Mouse (Mus musculus) thymus, adult 2 months (tissue): ENCODE data around the gene Ucp3. TPM values are rescaled to one million over a fixed set of nuclear protein-coding genes. Genes with fewer than 3 reads are reported as not detected.

ENCODE experiments used
- DNase-seq: peaks from one replicate; pipeline ENCODE4 v3.0.0; 2021
- H3K27ac ChIP-seq: fragments of 200-500 bp; 2 replicates; pipeline ENCODE4 v1.5.1; 2012; ENCODE audit warnings: low read length, control low read depth; ENCODE audit not compliant: control insufficient read depth, insufficient read depth
- H3K27me3 ChIP-seq: fragments of 200-500 bp; 2 replicates; pipeline ENCODE4 v1.6.1; 2012; ENCODE audit warnings: mild to moderate bottlenecking, low read length, moderate library complexity, mixed read lengths; ENCODE audit not compliant: control insufficient read depth, insufficient read depth
- H3K36me3 ChIP-seq: fragments of 200-500 bp; 2 replicates; pipeline ENCODE4 v1.6.1; 2012; ENCODE audit warnings: mild to moderate bottlenecking, low read length, moderate library complexity; ENCODE audit not compliant: control insufficient read depth, insufficient read depth
- H3K4me1 ChIP-seq: fragments of 200-500 bp; replicated peaks from 2 replicates; pipeline ENCODE4 v1.6.1; 2012; ENCODE audit warnings: low read length; ENCODE audit not compliant: control insufficient read depth, insufficient read depth
- H3K4me3 ChIP-seq: fragments of 200-500 bp; 2 replicates; pipeline ENCODE4 v1.5.1; 2012; ENCODE audit warnings: mild to moderate bottlenecking, low read length, control low read depth, moderate library complexity; ENCODE audit not compliant: control insufficient read depth, insufficient read depth
- CTCF ChIP-seq: fragments of 200-500 bp; IDR thresholded peaks from 2 replicates; pipeline ENCODE4 v1.5.1; 2012; ENCODE audit warnings: mild to moderate bottlenecking, control low read depth, low read length, moderate library complexity, borderline replicate concordance; ENCODE audit not compliant: control insufficient read depth, poor library complexity, insufficient read depth; ENCODE audit errors: extremely low read depth
- POLR2A ChIP-seq: fragments of 200-500 bp; IDR thresholded peaks from 2 replicates; pipeline ENCODE4 v1.6.1; 2012; ENCODE audit warnings: mild to moderate bottlenecking, low read length, control low read depth, moderate library complexity; ENCODE audit not compliant: control insufficient read depth, poor library complexity, insufficient read depth; ENCODE audit errors: extremely low read depth
- WGBS: fragments of 180-500 bp; shearing (Covaris S2); methylation state at CpG from one replicate; pipeline ENCODE4 v1.1.7; 2018; 5-methylcytosine and 5-hydroxymethylcytosine counted together
- polyA plus RNA-seq: library from polyadenylated mRNA; depleted of rRNA; stranded (reverse); fragments of >200 nt; gene quantifications from 2 replicates; pipeline ENCODE4 v1.2.3, GENCODE M21; 2012

Gene Ucp3
- polyA plus RNA-seq, 1 experiment = 7.0 TPM

- no peaks in the 10 kb centered on the region for H3K27me3 ChIP-seq
- peaks cover 33% of the 10 kb centered on the region for H3K4me1 ChIP-seq
- no peak overlapping the region for H3K27ac ChIP-seq
- no peak for DNase-seq
- 87% methylated on average over 4 of the region's 4 CpGs for WGBS
- no peak overlapping the region for H3K4me3 ChIP-seq
- peaks cover 45% of the 10 kb centered on the region for H3K36me3 ChIP-seq
- TF ChIP-seq POLR2A (no peak), CTCF (no peak)
These were observed 24.6 kb downstream of the Ucp3 start for GRCm38 (mm10) chr7:100497402-100497801.

GRCm38 (mm10) chr7:100497982-100498381 lies 25.2 kb downstream of the Ucp3 start:
- WGBS = 91% methylated on average over 13 of the region's 13 CpGs
- peaks cover 36% of the 10 kb centered on the region for H3K4me1 ChIP-seq

GRCm38 (mm10) chr7:100499465-100499864 lies 26.7 kb downstream of the Ucp3 start:
- no peak overlapping the region for H3K27ac ChIP-seq
- H3K36me3 ChIP-seq = peaks cover 45% of the 10 kb centered on the region
- no peak overlapping the region for H3K4me3 ChIP-seq
- TF ChIP-seq CTCF (no peak), POLR2A (no peak)
- DNase-seq = no peak
- peaks cover 47% of the 10 kb centered on the region for H3K4me1 ChIP-seq
- H3K27me3 ChIP-seq = no peaks in the 10 kb centered on the region

More at GRCm38 (mm10) chr7:100497982-100498381, 25.2 kb downstream of the Ucp3 start:
- Histone ChIP-seq H3K36me3 (peaks cover 45% of the 10 kb centered on the region), H3K27me3 (no peaks in the 10 kb centered on the region), H3K4me3 (no peak overlapping the region), H3K27ac (no peak overlapping the region)
- DNase-seq = no peak
- no peak for TF ChIP-seq POLR2A
- no peak for TF ChIP-seq CTCF

- 82% methylated on average over 16 of the region's 16 CpGs for WGBS
- H3K4me3 ChIP-seq = no peak overlapping the region
- peaks cover 45% of the 10 kb centered on the region for H3K4me1 ChIP-seq
- TF ChIP-seq POLR2A = no peak
- TF ChIP-seq CTCF = no peak
- H3K27me3 ChIP-seq = no peaks in the 10 kb centered on the region
- H3K27ac ChIP-seq = no peak overlapping the region
- peaks cover 45% of the 10 kb centered on the region for H3K36me3 ChIP-seq
- DNase-seq = no peak
These were observed 27.6 kb downstream of the Ucp3 start for GRCm38 (mm10) chr7:100500276-100500977.

GRCm38 (mm10) chr7:100501027-100501843 lies 28.4 kb downstream of the Ucp3 start:
- 66% methylated on average over 6 of the region's 6 CpGs for WGBS
- DNase-seq = no peak
- H3K4me1 ChIP-seq = peaks cover 42% of the 10 kb centered on the region
- H3K36me3 ChIP-seq = peaks cover 42% of the 10 kb centered on the region
- H3K27me3 ChIP-seq = no peaks in the 10 kb centered on the region
- no peak overlapping the region for H3K27ac ChIP-seq
- TF ChIP-seq POLR2A = no peak
- TF ChIP-seq CTCF = no peak
- no peak overlapping the region for H3K4me3 ChIP-seq

- Histone ChIP-seq H3K4me1 (peaks cover 35% of the 10 kb centered on the region), H3K27me3 (no peaks in the 10 kb centered on the region), H3K4me3 (no peak overlapping the region), H3K36me3 (peaks cover 35% of the 10 kb centered on the region), H3K27ac (no peak overlapping the region)
- 57% methylated on average over 2 of the region's 2 CpGs for WGBS
- TF ChIP-seq CTCF = no peak
- TF ChIP-seq POLR2A = no peak
- DNase-seq = no peak
These were observed 29.1 kb downstream of the Ucp3 start for GRCm38 (mm10) chr7:100501844-100502373.
